Mouse (Mus musculus) frontal cortex, postnatal 14 days (tissue): ENCODE data around the gene Ptprj.
"Not testable (repeated sequence)": the region's sequence is repeated elsewhere in the genome, so short reads cannot be mapped to it uniquely, and the experiment has no call there.

Experiments
- DNase-seq, 2 experiments: peaks; one replicate each; pipeline ENCODE4 v3.0.0; 2022; ENCODE audit warnings: low spot score in 2 of 2

Ptprj gene

DNA sequence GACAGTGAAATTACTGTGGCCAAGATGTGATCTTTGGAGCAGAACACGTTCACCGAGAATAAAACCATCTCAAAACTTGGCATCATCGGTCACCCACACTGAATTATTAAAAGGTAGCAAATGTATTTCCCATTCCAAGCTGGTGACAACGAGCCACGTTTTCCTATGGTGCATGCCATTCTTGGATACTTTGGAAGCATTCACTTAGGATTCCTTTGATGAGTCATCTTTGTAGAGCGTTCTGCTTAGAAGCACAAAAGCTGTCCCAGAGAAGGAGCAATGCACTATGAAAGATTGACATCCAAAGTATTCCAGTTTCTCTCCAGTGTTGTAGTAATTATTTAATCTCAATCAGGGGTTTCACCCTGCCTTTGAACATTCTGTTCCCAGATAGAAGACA is 158.2 kb downstream of the Ptprj start:
- not testable (repeated sequence) for DNase-seq

DNA sequence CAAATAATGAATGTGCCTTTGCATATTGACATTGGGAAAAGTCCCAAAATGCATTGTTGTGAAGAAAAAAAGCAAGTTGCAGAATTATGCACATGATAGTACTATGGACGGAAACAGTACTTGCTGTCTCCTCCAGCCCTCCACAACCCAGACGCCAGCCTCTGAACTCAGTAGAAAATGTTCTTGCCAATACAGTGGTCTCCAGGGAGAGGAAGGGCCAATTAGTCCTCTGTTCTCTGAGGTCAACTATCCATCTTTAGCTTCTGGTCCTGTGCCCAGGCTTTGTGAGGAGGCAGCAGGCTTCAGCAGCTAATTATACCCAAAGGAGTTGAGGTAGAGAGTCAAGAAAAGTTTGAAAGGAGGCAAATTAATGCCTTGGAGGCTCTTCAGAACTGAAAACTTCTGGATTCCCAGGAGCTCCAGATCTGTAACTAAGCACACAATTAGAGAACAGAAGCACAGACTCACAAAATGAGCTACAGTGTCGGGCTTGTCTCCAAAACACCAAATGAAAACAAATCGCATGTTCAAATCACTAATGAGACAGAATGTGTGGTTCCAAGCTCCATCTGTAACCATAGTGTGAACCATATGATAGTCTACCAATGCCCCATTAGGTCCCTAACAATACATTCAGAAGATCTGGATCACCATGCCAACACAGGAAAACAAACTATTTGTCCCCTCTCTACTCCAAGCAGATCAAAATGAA is 166.2 kb downstream of the Ptprj start:
- DNase-seq, result not testable (repeated sequence)

DNA sequence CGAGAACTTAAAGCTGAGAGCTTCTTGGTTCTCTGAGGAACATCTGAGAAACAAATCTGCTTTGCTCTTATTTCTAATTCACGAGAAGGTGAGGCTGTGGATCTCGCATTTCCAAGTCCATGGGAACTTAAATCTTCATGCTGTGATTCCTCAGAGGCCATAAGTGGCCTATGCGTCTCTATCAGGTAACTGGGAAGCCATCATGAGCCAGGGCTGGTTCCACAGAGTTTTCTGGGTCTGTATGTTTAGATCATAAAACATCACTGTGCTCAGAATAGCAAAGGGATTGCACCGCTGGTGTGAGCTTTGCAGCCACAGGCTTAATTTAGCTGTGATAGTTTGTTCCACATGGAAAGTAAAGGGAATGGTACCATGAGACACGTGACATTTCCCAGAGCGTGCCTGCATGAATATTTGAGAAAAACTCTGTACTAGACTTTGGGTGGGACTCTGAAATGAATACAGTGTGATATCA is 181.8 kb downstream of the Ptprj start, which contains the start of gene Olfr1274-ps:
Olfr1274-ps (plus strand) TSS at position 51 of the 475 bp plus-strand sequence.
- DNase-seq, result not testable (repeated sequence)
